Mouse (Mus musculus): ENCODE data around the gene Rnasel.
"Not testable (repeated sequence)": the region's sequence is repeated elsewhere in the genome, so short reads cannot be mapped to it uniquely, and the experiment has no call there.

Gene Rnasel

GRCm38 (mm10) chr1:153769571-153769970 is 20.3 kb downstream of the Rnasel start:
- DNase-seq (ENCODE audit: extremely low spot score, low spot score): not testable (repeated sequence)

DNA sequence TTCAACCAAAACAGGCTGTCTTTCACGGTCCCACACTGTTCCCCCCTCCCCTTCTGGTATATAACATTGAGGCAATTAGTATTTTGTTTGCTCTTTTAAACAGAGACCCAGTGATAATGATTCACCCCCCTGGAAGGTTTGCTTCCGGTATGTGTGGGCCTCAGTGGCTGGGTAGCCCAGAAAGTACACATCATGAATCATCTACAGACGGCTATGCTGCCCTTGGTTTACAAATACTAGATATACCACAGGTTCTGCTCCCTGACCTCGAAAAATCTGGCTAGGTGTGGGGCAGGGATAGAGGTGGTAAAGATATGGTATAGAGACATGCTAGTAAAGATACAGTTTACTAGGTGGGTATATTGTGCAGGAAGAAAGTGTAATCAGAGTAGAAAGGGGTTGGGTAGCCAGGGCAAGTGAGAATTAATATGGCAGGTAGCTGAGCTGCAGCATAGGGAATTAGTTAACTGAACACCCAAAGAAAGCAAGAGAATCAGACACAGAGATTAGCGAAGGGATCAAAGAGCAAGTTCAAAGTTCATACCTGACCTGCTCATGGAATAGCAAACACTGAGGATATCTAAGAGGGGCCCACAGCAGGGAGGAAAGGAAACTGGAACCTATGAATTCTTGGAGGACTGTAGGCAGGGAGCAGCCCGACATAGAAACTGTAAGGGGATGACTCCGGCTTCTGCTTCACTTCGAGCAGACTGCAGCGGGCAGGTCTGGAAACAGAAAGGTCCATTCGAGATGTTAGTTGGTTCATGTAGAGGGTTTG is 21.0 kb downstream of the Rnasel start:
- no peak for DNase-seq (ENCODE audit: extremely low spot score, low spot score)

DNA sequence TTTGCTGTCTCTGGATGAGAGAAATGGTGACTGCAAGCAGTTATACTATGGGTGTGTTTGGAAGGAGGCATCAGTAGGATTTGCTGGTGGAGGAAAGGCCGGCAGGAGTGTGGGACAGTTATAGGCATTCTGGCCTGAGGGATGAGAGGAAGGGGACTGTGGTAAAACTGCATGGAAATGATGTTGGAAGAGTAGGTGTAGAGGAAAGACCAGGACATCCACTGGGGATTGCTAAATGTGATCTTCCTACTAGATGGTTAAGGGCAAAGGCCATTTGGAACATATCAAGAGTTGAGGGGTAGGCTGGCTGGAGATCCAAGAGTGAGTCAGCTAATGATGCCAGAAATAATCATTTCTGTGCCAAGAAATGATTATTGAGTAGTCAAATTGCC is 21.5 kb downstream of the Rnasel start:
- DNase-seq (ENCODE audit: extremely low spot score, low spot score): no peak

DNA sequence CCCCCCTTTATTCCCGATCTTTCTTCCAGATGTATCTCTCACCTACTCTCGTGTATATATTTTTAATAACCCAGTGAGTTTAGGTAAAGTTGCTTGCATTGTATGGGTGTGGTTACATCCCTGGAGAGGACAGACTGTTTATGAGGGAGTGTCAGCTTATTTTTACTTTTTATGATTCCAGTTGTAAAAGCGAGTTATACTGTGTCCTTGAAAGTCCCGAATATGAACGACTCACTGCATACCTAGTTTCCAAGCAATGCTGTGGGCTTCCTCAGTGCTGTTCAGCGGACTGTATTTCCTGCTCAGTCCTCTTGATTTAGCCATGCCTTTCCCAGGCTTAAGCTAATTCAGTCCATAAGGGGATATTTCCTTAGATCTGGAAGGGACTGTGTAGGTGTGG is 25.9 kb downstream of the Rnasel start:
- DNase-seq (ENCODE audit: extremely low spot score, low spot score): no peak

DNA sequence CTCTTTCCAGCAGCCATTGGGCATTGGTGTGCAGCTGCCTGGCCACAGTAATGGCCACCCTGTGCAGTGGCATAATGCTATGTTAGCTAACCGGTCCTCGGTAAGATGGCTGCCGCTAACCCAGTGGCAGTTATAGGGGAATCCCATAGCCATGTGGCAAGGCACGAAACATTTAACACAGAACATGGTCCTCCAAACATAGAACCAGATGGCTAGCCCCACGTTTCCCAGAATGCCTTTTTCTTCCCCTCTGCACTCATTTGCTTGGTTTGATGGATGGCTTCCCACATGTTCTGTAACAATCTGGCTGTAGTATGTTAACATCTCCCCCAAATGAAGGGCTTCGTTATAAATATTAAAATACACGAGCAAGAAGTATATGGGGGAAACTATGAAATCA is 27.0 kb downstream of the Rnasel start:
- DNase-seq (ENCODE audit: extremely low spot score, low spot score): no peak

DNA sequence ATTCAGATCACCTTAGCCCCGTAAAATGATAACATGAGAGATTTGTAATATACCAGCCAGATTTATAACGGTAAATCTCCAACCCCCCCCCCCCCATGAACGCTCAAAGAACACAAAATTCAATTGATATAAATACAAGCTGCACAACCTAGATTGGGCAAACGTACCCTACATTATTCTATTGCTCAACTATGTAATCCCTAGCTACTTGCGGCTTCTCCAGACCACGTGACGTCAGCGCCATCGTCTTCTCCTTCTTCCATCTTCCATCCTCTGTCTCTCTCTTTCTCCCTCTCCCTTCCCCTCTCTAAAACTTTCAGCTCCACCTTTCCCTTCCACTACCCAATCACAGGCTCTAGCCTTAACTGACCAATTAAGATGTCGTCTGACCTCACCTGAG is 29.0 kb downstream of the Rnasel start:
- DNase-seq (ENCODE audit: extremely low spot score, low spot score): no peak

- DNase-seq (ENCODE audit: extremely low spot score, low spot score): no peak
These were observed 34.1 kb downstream of the Rnasel start for GRCm38 (mm10) chr1:153783339-153783738.

- no peak for DNase-seq (ENCODE audit: extremely low spot score, low spot score)
These were observed 36.4 kb downstream of the Rnasel start for GRCm38 (mm10) chr1:153785608-153786007.

GRCm38 (mm10) chr1:153790708-153791107 is 41.5 kb downstream of the Rnasel start:
- no peak for DNase-seq (ENCODE audit: extremely low spot score, low spot score)

- DNase-seq (ENCODE audit: extremely low spot score, low spot score): no peak
These were observed 45.0 kb downstream of the Rnasel start for GRCm38 (mm10) chr1:153794241-153794640.

- DNase-seq (ENCODE audit: extremely low spot score, low spot score): no peak
These were observed 53.5 kb downstream of the Rnasel start for GRCm38 (mm10) chr1:153802691-153803090.

DNA sequence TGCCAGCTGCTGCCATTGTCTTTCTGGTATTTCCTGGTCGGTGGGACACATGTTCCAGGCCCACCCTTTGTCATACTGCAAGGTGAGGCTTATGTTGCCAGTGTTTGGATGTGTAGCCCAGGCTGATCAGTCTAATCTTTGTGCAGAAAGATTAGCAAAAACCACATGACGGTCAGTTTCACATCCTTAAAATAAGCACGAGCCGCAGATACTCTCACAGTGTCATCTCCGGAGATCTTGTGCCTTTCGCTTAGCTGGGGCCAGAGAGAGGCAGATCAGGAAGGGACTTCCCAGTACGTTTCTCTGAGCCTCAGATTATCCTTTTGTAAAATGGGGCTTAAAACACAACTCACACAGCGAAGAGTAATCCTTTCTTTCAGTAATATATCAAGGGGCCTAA is 54.3 kb downstream of the Rnasel start:
- no peak for DNase-seq (ENCODE audit: extremely low spot score, low spot score)

DNA sequence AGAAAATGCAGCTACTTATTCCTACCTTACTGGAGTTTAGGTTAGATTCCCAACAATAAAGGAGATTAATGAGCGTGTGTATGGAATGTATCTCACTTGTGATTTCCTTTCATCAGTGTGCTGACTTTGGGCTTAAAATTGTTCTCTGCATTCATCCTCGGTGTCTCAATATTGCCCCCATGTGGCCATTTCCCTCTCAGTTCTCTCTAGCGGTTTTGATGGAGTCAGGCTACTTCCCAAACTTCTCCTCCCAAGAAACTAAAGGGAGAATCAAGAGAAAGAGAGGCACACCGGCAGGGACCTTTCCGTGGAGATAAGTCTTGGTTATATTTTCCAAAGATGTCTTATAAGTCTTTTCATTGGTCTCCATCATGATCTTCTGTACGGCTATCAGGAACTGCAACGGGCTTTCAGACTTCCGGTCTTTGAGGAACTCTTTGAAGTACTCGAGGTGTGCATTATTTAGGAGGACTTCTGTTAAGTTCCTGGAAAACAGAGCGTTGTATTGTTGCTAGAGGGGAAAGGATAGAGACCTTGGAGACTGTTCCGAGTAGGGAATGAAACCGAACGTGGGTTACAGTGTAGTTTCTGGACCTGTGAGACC is 58.3 kb downstream of the Rnasel start:
- peak; percentile 40 for DNase-seq (ENCODE audit: extremely low spot score, low spot score)
